Mouse (Mus musculus) CH12.LX (cell line): ENCODE results near the gene Snx14.

Experiments
- ETS1 ChIP-seq: conservative IDR thresholded peaks from 2 replicates; pipeline ENCODE4 v1.6.1; 2012; ENCODE audit warnings: low read depth, mild to moderate bottlenecking, inconsistent platforms, low read length, improper control_type of control experiment, moderate library complexity
- ZKSCAN1 ChIP-seq: IDR thresholded peaks from 2 replicates; pipeline ENCODE4 v1.6.1; 2012; ENCODE audit warnings: low read depth, inconsistent platforms, low read length, improper control_type of control experiment, borderline replicate concordance

DNA sequence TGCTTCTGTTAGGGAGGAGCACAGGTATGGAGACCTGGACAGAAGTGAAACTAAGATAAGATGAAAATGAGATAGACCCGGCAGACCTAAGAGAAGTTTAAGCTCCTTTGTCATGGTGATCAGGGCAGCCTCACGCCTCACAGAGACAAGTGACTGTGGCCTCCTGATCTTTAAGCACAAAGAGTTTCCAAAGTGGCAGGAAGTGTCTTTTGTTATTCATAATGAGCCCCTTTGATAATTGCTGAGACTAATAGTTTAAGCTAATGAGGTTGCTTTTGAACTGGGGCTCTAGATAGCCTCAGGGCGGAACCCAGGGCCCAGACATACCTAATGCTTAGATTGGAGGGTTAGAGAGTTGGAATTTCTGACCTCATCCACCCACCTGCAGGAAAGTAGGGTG, 106.3 kb downstream of the Snx14 start:
- TF ChIP-seq ETS1 (no peak), ZKSCAN1 (no peak)
